Mouse (Mus musculus): ENCODE data around the gene Pou2f3. TPM values are rescaled to one million over a fixed set of nuclear protein-coding genes. Genes with fewer than 3 reads are reported as not detected.

Pou2f3 gene
- polyA plus RNA-seq, 1 experiment = 1.7 TPM

- WGBS = 82% methylated on average over 2 of the region's 2 CpGs
- no peak for DNase-seq
- Histone ChIP-seq H3K36me3 (ENCODE audit: control insufficient read depth, insufficient read depth, low read length) (no peaks in the 10 kb centered on the region), H3K27ac (ENCODE audit: control insufficient read depth, insufficient read depth, low read length) (no peak overlapping the region), H3K4me3 (ENCODE audit: control insufficient read depth, insufficient read depth, low read length) (no peak overlapping the region), H3K27me3 (ENCODE audit: control insufficient read depth, insufficient read depth, low read length) (no peaks in the 10 kb centered on the region), H3K4me1 (replicated peaks; ENCODE audit: control insufficient read depth, insufficient read depth, low read length) (peaks cover 37% of the 10 kb centered on the region)
- TF ChIP-seq POLR2A (IDR thresholded peaks at IDR 0.05; ENCODE audit: control insufficient read depth, extremely low read depth, insufficient read depth, low read length, poor library complexity) (no peak), CTCF (IDR thresholded peaks at IDR 0.05; ENCODE audit: borderline replicate concordance, control insufficient read depth, extremely low read depth, insufficient read depth, low read length, poor library complexity) (no peak)
Observed at GRCm38 (mm10) chr9:43238167-43238566, 28.0 kb upstream of the Pou2f3 start.

- no peak overlapping the region for H3K4me3 ChIP-seq (ENCODE audit: control insufficient read depth, insufficient read depth, low read length)
- no peak for DNase-seq
- WGBS = 90% methylated on average over 7 of the region's 7 CpGs
- no peaks in the 10 kb centered on the region for H3K27me3 ChIP-seq (ENCODE audit: control insufficient read depth, insufficient read depth, low read length)
- no peak overlapping the region for H3K27ac ChIP-seq (ENCODE audit: control insufficient read depth, insufficient read depth, low read length)
- H3K4me1 ChIP-seq (replicated peaks; ENCODE audit: control insufficient read depth, insufficient read depth, low read length) = peaks cover 31% of the 10 kb centered on the region
- H3K36me3 ChIP-seq (ENCODE audit: control insufficient read depth, insufficient read depth, low read length) = no peaks in the 10 kb centered on the region
- TF ChIP-seq POLR2A (IDR thresholded peaks at IDR 0.05; ENCODE audit: control insufficient read depth, extremely low read depth, insufficient read depth, low read length, poor library complexity) (no peak), CTCF (IDR thresholded peaks at IDR 0.05; ENCODE audit: borderline replicate concordance, control insufficient read depth, extremely low read depth, insufficient read depth, low read length, poor library complexity) (no peak)
Observed at GRCm38 (mm10) chr9:43237111-43237775, 27.1 kb upstream of the Pou2f3 start.

GRCm38 (mm10) chr9:43236576-43236975, 26.4 kb upstream of the Pou2f3 start:
- no peak overlapping the region for H3K27ac ChIP-seq (ENCODE audit: control insufficient read depth, insufficient read depth, low read length)
- H3K4me1 ChIP-seq (replicated peaks; ENCODE audit: control insufficient read depth, insufficient read depth, low read length) = peaks cover 28% of the 10 kb centered on the region
- no peaks in the 10 kb centered on the region for H3K27me3 ChIP-seq (ENCODE audit: control insufficient read depth, insufficient read depth, low read length)
- 97% methylated on average over 7 of the region's 7 CpGs for WGBS
- TF ChIP-seq POLR2A (IDR thresholded peaks at IDR 0.05; ENCODE audit: control insufficient read depth, extremely low read depth, insufficient read depth, low read length, poor library complexity) (no peak), CTCF (IDR thresholded peaks at IDR 0.05; ENCODE audit: borderline replicate concordance, control insufficient read depth, extremely low read depth, insufficient read depth, low read length, poor library complexity) (no peak)
- no peak overlapping the region for H3K4me3 ChIP-seq (ENCODE audit: control insufficient read depth, insufficient read depth, low read length)
- no peaks in the 10 kb centered on the region for H3K36me3 ChIP-seq (ENCODE audit: control insufficient read depth, insufficient read depth, low read length)
- no peak for DNase-seq

- H3K27ac ChIP-seq (ENCODE audit: control insufficient read depth, insufficient read depth, low read length) = no peak overlapping the region
- no peak overlapping the region for H3K4me3 ChIP-seq (ENCODE audit: control insufficient read depth, insufficient read depth, low read length)
- H3K36me3 ChIP-seq (ENCODE audit: control insufficient read depth, insufficient read depth, low read length) = no peaks in the 10 kb centered on the region
- TF ChIP-seq CTCF (IDR thresholded peaks at IDR 0.05; ENCODE audit: borderline replicate concordance, control insufficient read depth, extremely low read depth, insufficient read depth, low read length, poor library complexity) (no peak), POLR2A (IDR thresholded peaks at IDR 0.05; ENCODE audit: control insufficient read depth, extremely low read depth, insufficient read depth, low read length, poor library complexity) (no peak)
- DNase-seq = no peak
- 97% methylated on average over 1 of the region's 1 CpGs for WGBS
- H3K27me3 ChIP-seq (ENCODE audit: control insufficient read depth, insufficient read depth, low read length) = no peaks in the 10 kb centered on the region
- peaks cover 23% of the 10 kb centered on the region for H3K4me1 ChIP-seq (replicated peaks; ENCODE audit: control insufficient read depth, insufficient read depth, low read length)
Observed at GRCm38 (mm10) chr9:43236106-43236505, 25.9 kb upstream of the Pou2f3 start.

- no peaks in the 10 kb centered on the region for H3K27me3 ChIP-seq (ENCODE audit: control insufficient read depth, insufficient read depth, low read length)
- no peak for DNase-seq
- 92% methylated on average over 6 of the region's 6 CpGs for WGBS
- TF ChIP-seq POLR2A (IDR thresholded peaks at IDR 0.05; ENCODE audit: control insufficient read depth, extremely low read depth, insufficient read depth, low read length, poor library complexity) (no peak), CTCF (IDR thresholded peaks at IDR 0.05; ENCODE audit: borderline replicate concordance, control insufficient read depth, extremely low read depth, insufficient read depth, low read length, poor library complexity) (no peak)
- H3K27ac ChIP-seq (ENCODE audit: control insufficient read depth, insufficient read depth, low read length) = no peak overlapping the region
- H3K4me3 ChIP-seq (ENCODE audit: control insufficient read depth, insufficient read depth, low read length) = no peak overlapping the region
- H3K4me1 ChIP-seq (replicated peaks; ENCODE audit: control insufficient read depth, insufficient read depth, low read length) = peaks cover 20% of the 10 kb centered on the region
- H3K36me3 ChIP-seq (ENCODE audit: control insufficient read depth, insufficient read depth, low read length) = no peaks in the 10 kb centered on the region
Observed at GRCm38 (mm10) chr9:43235336-43235735, 25.2 kb upstream of the Pou2f3 start.

GRCm38 (mm10) chr9:43234496-43234895, 24.3 kb upstream of the Pou2f3 start:
- H3K27me3 ChIP-seq (ENCODE audit: control insufficient read depth, insufficient read depth, low read length) = no peaks in the 10 kb centered on the region
- 85% methylated on average over 5 of the region's 5 CpGs for WGBS

GRCm38 (mm10) chr9:43233515-43233914, 23.3 kb upstream of the Pou2f3 start:
- TF ChIP-seq POLR2A (IDR thresholded peaks at IDR 0.05; ENCODE audit: control insufficient read depth, extremely low read depth, insufficient read depth, low read length, poor library complexity) = no peak
- TF ChIP-seq CTCF (IDR thresholded peaks at IDR 0.05; ENCODE audit: borderline replicate concordance, control insufficient read depth, extremely low read depth, insufficient read depth, low read length, poor library complexity) = no peak
- H3K4me3 ChIP-seq (ENCODE audit: control insufficient read depth, insufficient read depth, low read length) = no peak overlapping the region
- H3K27me3 ChIP-seq (ENCODE audit: control insufficient read depth, insufficient read depth, low read length) = no peaks in the 10 kb centered on the region
- WGBS = 97% methylated on average over 1 of the region's 1 CpGs
- peaks cover 2% of the 10 kb centered on the region for H3K4me1 ChIP-seq (replicated peaks; ENCODE audit: control insufficient read depth, insufficient read depth, low read length)
- H3K36me3 ChIP-seq (ENCODE audit: control insufficient read depth, insufficient read depth, low read length) = no peaks in the 10 kb centered on the region
- no peak overlapping the region for H3K27ac ChIP-seq (ENCODE audit: control insufficient read depth, insufficient read depth, low read length)
- DNase-seq = no peak

More at GRCm38 (mm10) chr9:43234496-43234895, 24.3 kb upstream of the Pou2f3 start:
- Histone ChIP-seq H3K36me3 (ENCODE audit: control insufficient read depth, insufficient read depth, low read length) (no peaks in the 10 kb centered on the region), H3K4me1 (replicated peaks; ENCODE audit: control insufficient read depth, insufficient read depth, low read length) (peaks cover 12% of the 10 kb centered on the region), H3K4me3 (ENCODE audit: control insufficient read depth, insufficient read depth, low read length) (no peak overlapping the region), H3K27ac (ENCODE audit: control insufficient read depth, insufficient read depth, low read length) (no peak overlapping the region)
- DNase-seq = no peak
- no peak for TF ChIP-seq CTCF (IDR thresholded peaks at IDR 0.05; ENCODE audit: borderline replicate concordance, control insufficient read depth, extremely low read depth, insufficient read depth, low read length, poor library complexity)

Data from thymus, adult 2 months (tissue).